Mouse (Mus musculus) heart, postnatal 0 days (tissue): ENCODE data around the gene Nat8l.

Experiments
- CTCF ChIP-seq: IDR thresholded peaks from 2 replicates; pipeline ENCODE4 v1.5.1; 2016; ENCODE audit warnings: antibody characterized with exemption, control low read depth, low read depth
- EP300 ChIP-seq: IDR thresholded peaks from 2 replicates; pipeline ENCODE4 v1.6.1; 2016; ENCODE audit warnings: antibody characterized with exemption, low read depth

DNA sequence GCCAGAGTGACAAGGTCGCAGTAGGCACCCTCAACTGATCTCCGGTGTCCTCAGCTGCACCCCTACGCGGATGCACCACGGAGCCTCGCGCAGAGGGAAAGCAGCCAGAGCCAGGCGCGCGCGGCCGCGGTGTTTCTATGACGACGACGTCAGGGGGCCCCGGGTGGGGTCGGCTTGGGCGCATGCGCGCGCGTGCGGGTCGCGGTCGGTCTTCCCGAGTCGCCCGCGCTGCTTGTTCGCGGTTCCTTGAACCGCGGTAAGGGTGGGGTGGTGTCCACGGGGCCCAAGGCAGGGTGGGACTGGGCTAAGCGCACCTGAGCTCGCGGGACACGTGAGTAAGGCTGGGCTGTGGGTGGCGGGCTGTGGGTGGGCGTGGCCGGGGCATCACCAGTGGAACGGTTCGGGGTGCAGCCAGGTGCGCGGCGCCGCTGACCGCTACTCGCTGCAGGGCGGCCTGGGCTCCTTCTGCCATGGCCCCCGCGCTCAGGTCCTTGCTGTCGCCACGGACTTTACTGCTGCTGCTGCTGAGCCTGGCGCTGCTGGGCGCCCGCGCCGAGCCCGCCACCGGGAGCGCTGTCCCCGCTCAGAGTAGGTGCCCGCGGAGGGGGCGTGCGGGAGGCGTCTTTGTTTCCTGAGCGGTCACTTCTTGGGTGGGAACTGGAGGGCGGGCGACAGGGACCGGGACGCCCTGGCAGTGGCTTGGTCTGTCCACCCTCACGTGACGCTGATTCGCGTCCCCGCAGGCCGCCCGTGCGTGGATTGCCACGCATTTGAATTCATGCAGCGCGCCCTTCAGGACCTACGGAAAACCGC lies 12.3 kb upstream of the Nat8l start, which contains the start of gene Gm1673:
- TF ChIP-seq CTCF (no peak; the same call in 1 of the 2 replicates), EP300 (no peak)
